Mouse (Mus musculus) right cerebral cortex, postnatal 10 days (tissue): ENCODE measurements around the gene Cfl1.

ENCODE experiments used
- DNase-seq, 2 experiments: peaks; one replicate each; pipeline ENCODE4 v3.0.0; 2021; ENCODE audit warnings: low spot score in 2 of 2

Cfl1 gene

GRCm38 (mm10) chr19:5529325-5530137, 39.3 kb downstream of the Cfl1 start:
- peak; percentile 89 to 93 for DNase-seq

- DNase-seq: no peak
Measured at GRCm38 (mm10) chr19:5530138-5530524, 39.9 kb downstream of the Cfl1 start.

- no peak for DNase-seq
Measured at GRCm38 (mm10) chr19:5532520-5532919, 42.3 kb downstream of the Cfl1 start.

- no peak for DNase-seq
Measured at GRCm38 (mm10) chr19:5538786-5539185, 48.5 kb downstream of the Cfl1 start.

GRCm38 (mm10) chr19:5543362-5543761, 53.1 kb downstream of the Cfl1 start:
- no peak for DNase-seq

- DNase-seq: no peak
Measured at GRCm38 (mm10) chr19:5544031-5544430, 53.8 kb downstream of the Cfl1 start.
